Mouse (Mus musculus) limb, embryonic 14.5 days (tissue): Measurements from ENCODE around the gene Pet117. TPM values are rescaled to one million over a fixed set of nuclear protein-coding genes. Genes with fewer than 3 reads are reported as not detected.

ENCODE experiments used
- ATAC-seq: fragments of 200-750 bp; cut with Nextera tagmentation; 2 replicates; pipeline ENCODE4 v1.8.0; 2017; ENCODE audit warnings: low read depth, moderate number of reproducible peaks, moderate TSS enrichment; ENCODE audit not compliant: low FRiP score
- DNase-seq: peaks from one replicate; pipeline ENCODE4 v3.0.0-alpha.2; 2015; ENCODE audit warnings: low spot score
- H3K27ac ChIP-seq: fragments of 300-500 bp; sonication (generic); replicated peaks from 2 replicates; pipeline ENCODE4 v1.5.1; 2014; ENCODE audit warnings: low read depth, mild to moderate bottlenecking, low read length, moderate library complexity, mixed read lengths
- H3K27me3 ChIP-seq: fragments of 300-500 bp; sonication (generic); 2 replicates; pipeline ENCODE4 v1.6.1; 2014; ENCODE audit warnings: low read length, mixed read lengths; ENCODE audit not compliant: control insufficient read depth, insufficient read depth
- H3K36me3 ChIP-seq: fragments of 300-500 bp; sonication (generic); 2 replicates; pipeline ENCODE4 v1.6.1; 2014; ENCODE audit warnings: mild to moderate bottlenecking, low read length, moderate library complexity, mixed read lengths; ENCODE audit not compliant: control insufficient read depth, insufficient read depth
- H3K4me1 ChIP-seq: fragments of 300-500 bp; sonication (generic); 2 replicates; pipeline ENCODE4 v1.6.1; 2014; ENCODE audit warnings: antibody characterized with exemption, low read length, mixed read lengths; ENCODE audit not compliant: control insufficient read depth, insufficient read depth
- H3K4me2 ChIP-seq: fragments of 300-500 bp; sonication (generic); replicated peaks from 2 replicates; pipeline ENCODE4 v1.6.1; 2014; ENCODE audit warnings: low read depth, mild to moderate bottlenecking, low read length, moderate library complexity; ENCODE audit not compliant: severe bottlenecking
- H3K4me3 ChIP-seq: fragments of 300-500 bp; sonication (generic); replicated peaks from 2 replicates; pipeline ENCODE4 v1.5.1; 2014; ENCODE audit warnings: low read length
- H3K9ac ChIP-seq: fragments of 300-500 bp; sonication (generic); 2 replicates; pipeline ENCODE4 v1.6.1; 2014; ENCODE audit warnings: mild to moderate bottlenecking, low read depth, low read length, moderate library complexity; ENCODE audit not compliant: severe bottlenecking
- H3K9me3 ChIP-seq: fragments of 300-500 bp; sonication (generic); 2 replicates; pipeline ENCODE4 v1.6.1; 2016; ENCODE audit warnings: low read length; ENCODE audit not compliant: control insufficient read depth
- POLR2A ChIP-seq: fragments of 200-500 bp; IDR thresholded peaks from 2 replicates; pipeline ENCODE4 v1.8.0; 2012; ENCODE audit warnings: inconsistent platforms, mild to moderate bottlenecking, moderate library complexity, borderline replicate concordance; ENCODE audit not compliant: insufficient read depth, insufficient read length; ENCODE audit errors: extremely low read depth
- WGBS: fragments of 180-500 bp; shearing (Covaris S2); extraction: QIAGEN DNeasy Blood & Tissue Kit; methylation state at CpG from one replicate; pipeline ENCODE4 v1.1.7; 2014; 5-methylcytosine and 5-hydroxymethylcytosine counted together
- polyA plus RNA-seq, 2 experiments: library from polyadenylated mRNA; depleted of rRNA in 1 of 2; stranded (reverse) in 1 of 2; unstranded in 1 of 2; fragments of >200 nt; fragmentation: Nextera tagmentation in 1 of 2; extraction: Ambion mirVana in 1 of 2; gene quantifications; 2 replicates each; pipeline versions ENCODE4 v1.2.1 to v1.2.3; 2012 to 2014

Gene Pet117
- polyA plus RNA-seq, 2 experiments: not detected

DNA sequence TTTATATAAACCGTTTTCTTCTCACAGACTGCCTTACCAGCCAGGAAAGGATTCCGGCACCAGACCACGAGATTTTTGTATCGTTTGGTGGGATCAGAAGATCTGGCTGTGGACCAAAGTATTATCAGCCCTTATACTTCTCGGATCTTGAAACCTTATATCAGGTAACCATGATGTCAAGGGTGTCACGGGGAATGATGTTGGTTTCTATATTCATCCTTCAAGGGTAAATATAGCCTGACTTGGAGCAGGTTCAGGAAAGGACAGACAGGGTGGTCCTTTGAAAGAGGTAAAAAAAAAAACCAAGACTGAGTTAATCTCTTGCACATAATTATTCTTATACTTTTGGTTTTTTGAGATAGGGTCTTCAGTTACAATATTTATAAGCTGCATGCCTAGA is 31.9 kb downstream of the Pet117 start:
- Histone ChIP-seq H3K4me3 (no peak overlapping the region), H3K4me2 (no peak overlapping the region), H3K9ac (no peak overlapping the region), H3K36me3 (peaks cover 87% of the 10 kb centered on the region), H3K27me3 (no peaks in the 10 kb centered on the region), H3K4me1 (no peaks in the 10 kb centered on the region), H3K27ac (no peak overlapping the region), H3K9me3 (no peaks in the 10 kb centered on the region)
- no peak for ATAC-seq
- 85% methylated on average over 6 of the region's 6 CpGs for WGBS
- DNase-seq: no peak
- no peak for TF ChIP-seq POLR2A

DNA sequence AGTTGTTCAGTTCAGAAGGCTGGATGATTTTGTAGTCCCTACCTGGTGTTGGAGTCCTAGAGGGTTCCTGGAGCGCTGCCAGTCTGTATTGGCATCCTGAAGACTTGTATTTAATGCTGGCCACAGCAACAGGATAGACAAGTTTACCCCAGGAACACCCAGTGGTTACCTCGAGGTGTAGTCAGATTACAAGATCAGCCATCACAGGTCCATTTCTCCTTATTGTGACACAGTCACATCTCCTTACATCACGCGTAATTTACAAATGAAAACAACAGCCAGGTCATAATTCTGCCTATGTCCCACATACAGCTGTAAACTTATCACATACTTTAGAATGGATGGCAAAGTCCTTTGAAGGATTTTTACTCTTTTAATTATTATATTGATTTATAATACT is 40.2 kb downstream of the Pet117 start:
- H3K27me3 ChIP-seq: no peaks in the 10 kb centered on the region
- H3K27ac ChIP-seq: no peak overlapping the region
- no peak overlapping the region for H3K9ac ChIP-seq
- no peak for DNase-seq
- H3K9me3 ChIP-seq: no peaks in the 10 kb centered on the region
- WGBS: 91% methylated on average over 4 of the region's 4 CpGs
- no peak overlapping the region for H3K4me3 ChIP-seq
- H3K36me3 ChIP-seq: peaks cover 54% of the 10 kb centered on the region
- no peak overlapping the region for H3K4me2 ChIP-seq
- H3K4me1 ChIP-seq: no peaks in the 10 kb centered on the region
- no peak for TF ChIP-seq POLR2A
- ATAC-seq: no peak

DNA sequence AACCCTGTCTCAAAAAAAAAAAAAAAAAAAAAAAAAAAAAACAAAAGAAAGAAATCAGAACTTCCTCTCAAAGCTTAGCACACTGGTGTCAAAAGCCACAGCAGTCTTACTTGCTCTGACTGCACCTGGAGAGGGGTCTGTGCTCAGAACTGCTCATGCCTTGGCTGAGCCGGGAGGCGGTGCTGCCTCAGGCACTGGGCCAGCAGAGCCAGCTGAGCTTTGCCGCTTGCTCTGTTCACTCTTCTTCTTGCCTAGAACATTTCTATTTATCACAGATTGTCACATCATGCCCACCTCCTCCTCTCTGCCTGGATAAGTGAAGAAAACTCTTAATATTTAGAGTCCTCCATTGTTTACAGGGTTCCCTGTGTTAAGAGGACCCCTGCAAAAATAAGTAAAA is 41.8 kb downstream of the Pet117 start:
- Histone ChIP-seq H3K9me3 (no peaks in the 10 kb centered on the region), H3K27me3 (no peaks in the 10 kb centered on the region), H3K4me2 (no peak overlapping the region), H3K4me1 (no peaks in the 10 kb centered on the region), H3K9ac (no peak overlapping the region), H3K36me3 (peaks cover 42% of the 10 kb centered on the region), H3K27ac (no peak overlapping the region), H3K4me3 (no peak overlapping the region)
- DNase-seq: no peak
- 83% methylated on average over 3 of the region's 3 CpGs for WGBS
- TF ChIP-seq POLR2A: no peak
- no peak for ATAC-seq

GRCm38 (mm10) chr2:144414646-144415045 is 45.9 kb downstream of the Pet117 start:
- 96% methylated on average over 1 of the region's 1 CpGs for WGBS

DNA sequence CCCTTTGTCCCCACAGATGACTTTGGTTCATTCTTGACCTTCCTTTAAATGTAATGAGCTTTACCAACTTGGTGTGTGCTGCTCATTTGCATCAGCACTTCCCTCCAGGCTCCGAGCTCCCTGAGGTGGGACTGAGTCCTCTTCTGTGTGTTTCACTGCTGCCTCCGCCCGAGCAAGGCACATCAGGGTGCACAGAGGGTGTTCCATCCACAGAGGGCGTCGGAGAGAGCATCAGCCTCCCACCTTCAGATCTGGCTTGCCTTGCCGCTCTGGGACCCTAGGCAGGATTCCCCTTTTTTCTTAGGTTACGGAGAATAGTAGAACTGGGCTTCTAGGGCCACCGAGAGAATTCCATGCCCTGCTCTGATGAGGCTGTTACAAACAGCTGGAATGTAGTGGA is 48.1 kb downstream of the Pet117 start:
- Histone ChIP-seq H3K4me3 (no peak overlapping the region), H3K36me3 (no peaks in the 10 kb centered on the region), H3K4me1 (peaks cover 4% of the 10 kb centered on the region; the same call in 1 of the 2 replicates), H3K27me3 (no peaks in the 10 kb centered on the region), H3K27ac (no peak overlapping the region), H3K9me3 (no peaks in the 10 kb centered on the region), H3K9ac (no peak overlapping the region), H3K4me2 (no peak overlapping the region)
- DNase-seq: no peak
- TF ChIP-seq POLR2A: no peak
- WGBS: 52% methylated on average over 8 of the region's 8 CpGs
- ATAC-seq: no peak

More at GRCm38 (mm10) chr2:144414646-144415045, 45.9 kb downstream of the Pet117 start:
- no peak for ATAC-seq
- Histone ChIP-seq H3K4me2 (no peak overlapping the region), H3K27me3 (no peaks in the 10 kb centered on the region), H3K4me1 (peaks cover 4% of the 10 kb centered on the region; the same call in 1 of the 2 replicates), H3K36me3 (peaks cover 6% of the 10 kb centered on the region; the same call in 1 of the 2 replicates), H3K4me3 (no peak overlapping the region), H3K9me3 (no peaks in the 10 kb centered on the region), H3K9ac (no peak overlapping the region), H3K27ac (no peak overlapping the region)
- TF ChIP-seq POLR2A: no peak
- no peak for DNase-seq

DNA sequence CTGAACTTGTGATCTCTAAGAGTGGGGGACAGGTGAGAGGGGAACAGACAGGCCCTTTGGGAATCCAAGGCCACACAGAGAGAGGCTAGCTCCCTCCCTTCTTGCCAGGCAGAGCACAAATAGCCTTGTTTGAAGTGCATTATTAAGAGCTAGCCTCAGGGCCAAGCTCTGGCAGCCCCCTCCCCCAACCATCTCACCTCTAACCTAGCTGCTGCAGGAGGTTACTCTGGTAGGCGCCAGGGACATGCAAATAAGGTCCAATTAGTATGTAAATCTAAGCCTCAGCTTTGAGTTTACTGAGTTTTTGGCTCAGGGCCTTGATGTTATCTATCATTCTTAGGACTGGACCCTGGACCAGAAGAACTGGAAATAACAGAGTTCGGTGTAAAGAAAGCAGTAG is 49.3 kb downstream of the Pet117 start:
- no peak overlapping the region for H3K4me3 ChIP-seq
- 19% methylated on average over 2 of the region's 2 CpGs for WGBS

More for the DNA sequence above, 49.3 kb downstream of the Pet117 start:
- ATAC-seq: no peak
- Histone ChIP-seq H3K4me2 (no peak overlapping the region), H3K27ac (no peak overlapping the region), H3K27me3 (no peaks in the 10 kb centered on the region), H3K36me3 (no peaks in the 10 kb centered on the region), H3K9me3 (no peaks in the 10 kb centered on the region), H3K4me1 (peaks cover 4% of the 10 kb centered on the region; the same call in 1 of the 2 replicates), H3K9ac (no peak overlapping the region)
- TF ChIP-seq POLR2A: no peak
- DNase-seq: no peak
